Mouse (Mus musculus): ENCODE results near the gene Amz1. TPM values are rescaled to one million over a fixed set of nuclear protein-coding genes. Genes with fewer than 3 reads are reported as not detected.
A peak's percentile ranks its signal among the peaks of the same experiment; 100 is the strongest.

Gene Amz1
- polyA plus RNA-seq, 1 experiment from 2014 or later: 1.8 TPM

DNA sequence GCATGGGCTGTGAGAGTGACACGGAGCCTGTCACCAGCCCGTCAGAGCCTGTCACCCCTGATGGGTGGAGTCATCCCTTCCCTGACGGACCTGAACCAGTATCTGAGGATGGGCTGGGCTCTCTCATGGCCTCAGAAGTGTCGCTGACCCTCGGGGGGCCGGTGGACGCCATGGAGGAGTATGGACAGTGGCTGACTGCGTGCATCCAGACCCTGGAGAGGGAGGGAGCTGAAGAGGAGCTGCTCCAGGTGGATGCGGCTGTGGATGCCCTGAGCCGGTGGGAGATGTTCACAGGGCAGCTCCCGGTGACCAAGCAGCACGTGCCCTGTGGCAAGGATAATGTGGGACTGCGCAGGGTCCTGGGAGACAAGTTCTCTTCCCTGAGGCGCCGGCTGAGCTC is 28.1 kb downstream of the Amz1 start:
- ATAC-seq (ENCODE audit: low FRiP score): no peak
- Histone ChIP-seq H3K4me1 (peaks cover 10% of the 10 kb centered on the region), H3K9ac (no peak overlapping the region), H3K9me3 (replicated peaks) (0 out of 2 replicates have a peak, but pooled peaks cover 5% of the 10 kb centered on the region), H3K27me3 (no peaks in the 10 kb centered on the region), H3K4me2 (replicated peaks) (no peak overlapping the region), H3K27ac (no peak overlapping the region), H3K4me3 (no peak overlapping the region), H3K36me3 (peaks cover 5% of the 10 kb centered on the region; the same call in 1 of the 2 replicates)
- 93% methylated on average over 15 of the region's 15 CpGs for WGBS

DNA sequence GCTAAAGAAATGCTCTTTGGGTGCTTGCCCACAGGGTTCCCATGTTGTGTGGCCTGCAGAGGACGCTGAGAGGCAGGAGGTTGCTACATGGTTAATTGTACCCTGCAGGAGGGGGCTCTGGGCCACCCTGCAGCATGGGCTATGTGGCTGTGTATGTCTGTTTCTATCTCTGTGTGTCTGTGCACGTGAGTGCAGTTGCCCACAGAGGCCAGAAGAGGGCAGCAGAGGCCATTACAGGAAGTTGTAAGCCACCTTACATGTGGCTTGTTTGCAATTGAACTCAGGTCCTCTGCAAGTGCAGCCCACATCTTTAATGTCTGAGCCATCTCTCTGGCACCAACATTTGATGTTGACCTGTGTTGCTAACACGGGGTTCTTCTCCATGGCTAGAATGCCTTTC is 28.7 kb downstream of the Amz1 start:
- H3K9me3 ChIP-seq (replicated peaks): 0 out of 2 replicates have a peak, but pooled peaks cover 5% of the 10 kb centered on the region
- H3K27me3 ChIP-seq: no peaks in the 10 kb centered on the region
- H3K27ac ChIP-seq: no peak overlapping the region
- no peak overlapping the region for H3K9ac ChIP-seq
- no peak overlapping the region for H3K4me3 ChIP-seq
- 96% methylated on average over 3 of the region's 3 CpGs for WGBS
- H3K4me2 ChIP-seq (replicated peaks): no peak overlapping the region
- ATAC-seq (ENCODE audit: low FRiP score): no peak
- H3K36me3 ChIP-seq: peaks cover 9% of the 10 kb centered on the region; the same call in 1 of the 2 replicates
- peaks cover 10% of the 10 kb centered on the region for H3K4me1 ChIP-seq

DNA sequence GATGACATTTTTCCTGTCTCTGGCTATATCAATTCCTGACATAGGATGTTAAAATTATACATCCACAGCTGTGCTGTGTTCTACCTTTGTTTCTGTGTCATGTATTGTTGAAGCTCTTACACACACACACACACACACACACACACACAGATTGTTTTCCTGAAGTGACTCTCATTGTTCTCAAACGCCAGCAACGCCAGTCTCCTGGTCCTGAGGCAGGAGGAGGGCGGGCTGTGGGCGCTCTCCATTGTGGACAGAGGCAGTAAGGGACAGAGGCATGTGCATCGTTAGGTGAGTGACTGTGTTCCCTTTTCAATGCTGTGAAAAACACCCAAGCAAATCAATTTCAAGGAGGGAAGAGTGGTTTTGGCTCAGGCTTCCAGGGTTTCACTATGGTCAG is 29.3 kb downstream of the Amz1 start:
- H3K27me3 ChIP-seq: no peaks in the 10 kb centered on the region
- H3K4me3 ChIP-seq: no peak overlapping the region
- H3K36me3 ChIP-seq: peaks cover 13% of the 10 kb centered on the region; the same call in 1 of the 2 replicates
- 61% methylated on average over 5 of the region's 5 CpGs for WGBS
- 0 out of 2 replicates have a peak, but pooled peaks cover 5% of the 10 kb centered on the region for H3K9me3 ChIP-seq (replicated peaks)
- H3K4me1 ChIP-seq: peaks cover 10% of the 10 kb centered on the region
- no peak overlapping the region for H3K4me2 ChIP-seq (replicated peaks)
- no peak overlapping the region for H3K9ac ChIP-seq
- no peak for ATAC-seq (ENCODE audit: low FRiP score)
- no peak overlapping the region for H3K27ac ChIP-seq

DNA sequence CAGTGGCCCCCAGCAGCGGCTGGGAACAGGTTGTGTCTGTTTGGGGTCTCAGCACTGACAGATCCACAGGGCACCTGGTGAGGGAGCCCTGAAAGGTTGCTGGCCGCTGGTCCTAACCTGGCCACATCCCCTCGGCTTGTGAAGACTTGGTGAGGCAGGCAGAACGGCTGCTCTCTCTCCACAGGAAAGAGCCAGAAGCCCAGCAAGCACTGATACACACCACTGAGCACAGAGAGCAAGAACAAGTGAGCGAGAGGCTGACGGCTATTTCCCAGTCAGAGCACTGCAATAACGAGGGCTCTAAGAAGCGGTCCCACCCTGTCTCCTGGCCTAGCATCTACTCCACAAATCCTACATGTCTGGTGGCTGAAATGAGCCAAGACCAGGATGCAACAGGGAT is 34.9 kb downstream of the Amz1 start:
- peaks cover 51% of the 10 kb centered on the region for H3K36me3 ChIP-seq
- ATAC-seq (ENCODE audit: low FRiP score): no peak
- WGBS: 80% methylated on average over 8 of the region's 8 CpGs

DNA sequence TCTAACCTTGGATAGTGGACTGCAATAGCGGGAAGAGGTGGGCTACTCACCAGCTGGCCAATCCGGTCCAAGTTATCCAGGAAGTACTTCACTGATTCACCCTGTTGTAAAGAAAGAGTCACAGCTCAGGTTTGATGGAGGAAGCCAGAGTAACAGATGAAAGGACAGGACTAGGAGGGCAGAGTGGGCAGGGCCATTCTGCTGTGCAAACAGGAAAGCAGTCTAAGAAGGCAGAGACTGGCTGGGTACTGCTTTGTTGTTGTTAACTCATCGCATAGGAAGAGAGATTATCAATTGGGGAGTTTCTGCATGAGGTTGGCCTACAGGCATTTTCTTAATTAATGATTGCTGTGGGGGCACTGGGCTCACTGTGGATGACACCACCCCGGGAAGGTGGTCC is 38.6 kb downstream of the Amz1 start:
- Histone ChIP-seq H3K9me3 (replicated peaks) (no peaks in the 10 kb centered on the region), H3K4me2 (replicated peaks) (no peak overlapping the region), H3K36me3 (peaks cover 46% of the 10 kb centered on the region), H3K27ac (no peak overlapping the region), H3K4me1 (peaks cover 4% of the 10 kb centered on the region), H3K4me3 (no peak overlapping the region), H3K27me3 (no peaks in the 10 kb centered on the region), H3K9ac (no peak overlapping the region)
- ATAC-seq (ENCODE audit: low FRiP score): no peak
- WGBS: 92% methylated on average over 4 of the region's 4 CpGs

More for the DNA sequence above, 34.9 kb downstream of the Amz1 start:
- H3K4me3 ChIP-seq: no peak overlapping the region
- no peaks in the 10 kb centered on the region; the same call in 1 of the 2 replicates for H3K4me1 ChIP-seq
- H3K4me2 ChIP-seq (replicated peaks): no peak overlapping the region
- no peak overlapping the region for H3K27ac ChIP-seq
- H3K9me3 ChIP-seq (replicated peaks): no peaks in the 10 kb centered on the region
- H3K9ac ChIP-seq: no peak overlapping the region
- no peaks in the 10 kb centered on the region for H3K27me3 ChIP-seq

DNA sequence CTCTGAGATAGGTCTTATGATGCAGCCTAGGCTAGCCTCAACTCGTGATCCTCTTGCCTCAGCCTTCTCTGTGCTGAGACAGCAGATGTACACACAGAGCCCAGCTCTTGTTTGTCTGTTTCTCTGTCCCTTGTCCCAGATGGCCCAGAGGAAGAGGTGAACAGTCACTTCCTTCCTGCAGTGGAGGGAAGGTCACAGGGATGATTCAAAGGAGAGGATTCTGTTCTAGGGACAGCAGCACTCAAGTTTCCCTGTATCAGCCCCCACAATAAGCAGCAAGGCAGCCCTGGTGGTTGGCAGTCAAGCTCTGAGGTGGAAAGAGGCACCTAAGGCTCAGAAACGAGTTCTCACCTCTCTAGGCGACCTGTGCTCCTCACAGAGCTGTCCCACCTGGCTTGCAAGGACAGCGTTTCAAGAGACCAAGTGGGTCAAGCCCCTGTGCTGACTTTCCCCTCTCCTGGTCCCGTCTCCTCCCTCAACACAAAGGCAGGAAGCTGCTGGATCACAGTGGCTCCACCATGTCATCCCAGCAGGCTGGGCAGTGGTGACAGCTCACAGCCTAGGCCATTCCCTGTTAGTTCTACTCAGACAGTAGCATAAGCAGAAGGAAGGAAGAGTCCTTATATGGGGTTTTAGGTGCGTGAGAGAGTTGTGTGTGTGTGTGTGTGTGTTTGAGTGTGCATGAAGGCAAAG is 41.1 kb downstream of the Amz1 start:
- Histone ChIP-seq H3K9me3 (replicated peaks) (no peaks in the 10 kb centered on the region), H3K36me3 (peaks cover 24% of the 10 kb centered on the region), H3K4me1 (peaks cover 28% of the 10 kb centered on the region), H3K27ac (no peak overlapping the region), H3K9ac (no peak overlapping the region), H3K4me2 (replicated peaks) (no peak overlapping the region), H3K4me3 (no peak overlapping the region), H3K27me3 (no peaks in the 10 kb centered on the region)
- no peak for ATAC-seq (ENCODE audit: low FRiP score)
- WGBS: 75% methylated on average over 6 of the region's 6 CpGs

DNA sequence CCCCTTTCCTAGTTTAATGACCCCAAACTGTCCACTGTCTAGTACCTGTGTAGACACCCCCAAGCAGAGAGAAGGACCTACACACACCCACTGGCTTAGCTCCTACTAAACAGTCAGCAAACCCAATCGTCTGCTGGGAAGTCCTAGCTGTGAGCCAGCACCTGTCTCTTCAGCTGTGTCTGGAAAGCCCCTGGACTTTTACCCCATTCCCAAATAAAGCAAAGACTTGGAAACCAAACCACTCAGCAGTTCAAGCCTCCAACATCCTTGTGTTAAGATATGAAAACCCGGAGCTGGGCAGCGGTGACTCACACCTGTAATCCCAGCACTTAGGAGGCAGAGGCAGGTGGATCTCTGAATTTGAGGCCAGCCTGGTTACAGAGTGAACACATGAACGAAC is 42.6 kb downstream of the Amz1 start:
- H3K4me1 ChIP-seq: peaks cover 34% of the 10 kb centered on the region
- no peak for ATAC-seq (ENCODE audit: low FRiP score)
- H3K27ac ChIP-seq: no peak overlapping the region

DNA sequence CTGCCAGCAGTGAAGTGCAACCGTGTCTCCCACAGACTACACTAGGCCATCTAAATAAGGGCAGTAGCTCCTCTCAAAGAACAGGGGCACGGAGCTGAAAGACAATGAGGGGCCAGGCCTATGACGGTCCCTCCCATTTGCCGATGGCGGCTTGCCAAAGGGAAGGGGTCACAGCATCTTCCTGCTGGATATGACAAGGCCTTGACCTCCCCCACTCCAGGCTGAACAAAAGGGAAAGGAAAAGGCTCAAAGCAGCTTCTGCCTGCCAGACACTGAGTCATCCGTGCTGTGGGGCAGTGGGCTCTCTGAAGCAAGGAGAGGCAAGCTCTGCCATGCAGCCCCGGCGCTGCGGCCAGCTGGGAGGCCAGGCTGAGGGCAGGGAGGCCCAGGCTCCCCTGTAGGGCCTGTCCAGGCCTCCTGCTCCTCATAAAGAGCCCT is 43.8 kb downstream of the Amz1 start:
- ATAC-seq (ENCODE audit: low FRiP score): peak; percentile 77
- Histone ChIP-seq H3K9ac (peak overlapping the region; percentile 49; the same call in 1 of the 2 replicates), H3K9me3 (replicated peaks) (no peaks in the 10 kb centered on the region), H3K4me2 (replicated peaks) (peak overlapping the region; percentile 17; the same call in 1 of the 2 replicates), H3K4me1 (peaks cover 42% of the 10 kb centered on the region), H3K27ac (peak overlapping the region; percentile 89), H3K4me3 (no peak overlapping the region), H3K27me3 (no peaks in the 10 kb centered on the region), H3K36me3 (0 out of 2 replicates have a peak, but pooled peaks cover 4% of the 10 kb centered on the region)
- 6% methylated on average over 9 of the region's 9 CpGs for whole genome bisulfite sequencing

More for the DNA sequence above, 42.6 kb downstream of the Amz1 start:
- Histone ChIP-seq H3K27me3 (no peaks in the 10 kb centered on the region), H3K9ac (no peak overlapping the region), H3K9me3 (replicated peaks) (no peaks in the 10 kb centered on the region), H3K4me3 (no peak overlapping the region), H3K4me2 (replicated peaks) (no peak overlapping the region), H3K36me3 (peaks cover 10% of the 10 kb centered on the region; the same call in 1 of the 2 replicates)
- WGBS: 91% methylated on average over 4 of the region's 4 CpGs

DNA sequence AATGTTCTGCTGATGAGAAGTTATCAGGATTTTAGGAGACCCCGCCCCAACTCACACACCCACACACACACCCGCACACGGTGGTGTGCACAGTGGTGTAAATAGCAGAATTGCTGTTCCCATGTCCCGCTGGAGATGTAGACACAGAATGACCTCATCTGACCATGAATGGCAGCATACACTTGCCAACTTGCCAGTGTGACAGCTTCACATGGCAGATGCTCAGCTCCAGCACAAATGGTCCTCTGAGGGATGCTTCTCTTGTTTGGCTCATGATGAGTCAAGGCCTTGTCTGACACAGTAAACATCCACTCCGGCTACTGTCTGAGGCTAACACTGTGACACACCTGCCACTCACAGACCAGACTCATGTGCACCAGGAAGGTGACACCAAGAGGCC is 44.4 kb downstream of the Amz1 start:
- ATAC-seq (ENCODE audit: low FRiP score): 0 out of 2 replicates have a peak, but pooled peaks have one; percentile 24
- H3K4me3 ChIP-seq: no peak overlapping the region
- 74% methylated on average over 5 of the region's 5 CpGs for WGBS
- no peaks in the 10 kb centered on the region for H3K27me3 ChIP-seq
- peaks cover 42% of the 10 kb centered on the region for H3K4me1 ChIP-seq
- 0 out of 2 replicates have a peak, but pooled peaks cover 4% of the 10 kb centered on the region for H3K36me3 ChIP-seq
- no peak overlapping the region for H3K9ac ChIP-seq
- no peak overlapping the region for H3K4me2 ChIP-seq (replicated peaks)
- peak overlapping the region; percentile 89 for H3K27ac ChIP-seq
- no peaks in the 10 kb centered on the region for H3K9me3 ChIP-seq (replicated peaks)

DNA sequence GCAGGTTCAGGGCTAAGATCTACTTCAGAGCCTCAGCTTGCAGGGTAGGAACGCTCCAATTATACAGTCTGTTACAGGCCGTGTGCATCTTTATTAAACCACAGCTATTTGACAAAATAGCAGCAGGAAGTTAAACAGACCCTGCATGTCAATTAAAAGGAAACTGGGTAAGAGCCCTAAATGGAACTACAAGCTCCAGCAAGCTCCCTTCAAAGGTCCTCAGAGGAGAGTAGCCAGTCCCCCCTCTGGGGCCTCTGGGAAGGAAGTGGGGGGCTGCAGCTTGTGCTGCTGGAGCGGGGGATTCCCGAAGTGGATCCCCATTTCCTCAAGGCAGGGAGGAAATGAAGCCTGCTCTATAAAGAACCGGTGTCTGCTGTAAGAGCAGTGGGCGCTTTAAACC is 47.7 kb downstream of the Amz1 start:
- Histone ChIP-seq H3K27me3 (no peaks in the 10 kb centered on the region), H3K4me2 (replicated peaks) (no peak overlapping the region), H3K4me3 (no peak overlapping the region), H3K9ac (0 out of 2 replicates have a peak overlapping the region, but pooled peaks have one; percentile 42), H3K9me3 (replicated peaks) (no peaks in the 10 kb centered on the region), H3K4me1 (peaks cover 42% of the 10 kb centered on the region), H3K27ac (peak overlapping the region; percentile 35), H3K36me3 (no peaks in the 10 kb centered on the region)
- 58% methylated on average over 6 of the region's 6 CpGs for WGBS
- ATAC-seq (ENCODE audit: low FRiP score): no peak

DNA sequence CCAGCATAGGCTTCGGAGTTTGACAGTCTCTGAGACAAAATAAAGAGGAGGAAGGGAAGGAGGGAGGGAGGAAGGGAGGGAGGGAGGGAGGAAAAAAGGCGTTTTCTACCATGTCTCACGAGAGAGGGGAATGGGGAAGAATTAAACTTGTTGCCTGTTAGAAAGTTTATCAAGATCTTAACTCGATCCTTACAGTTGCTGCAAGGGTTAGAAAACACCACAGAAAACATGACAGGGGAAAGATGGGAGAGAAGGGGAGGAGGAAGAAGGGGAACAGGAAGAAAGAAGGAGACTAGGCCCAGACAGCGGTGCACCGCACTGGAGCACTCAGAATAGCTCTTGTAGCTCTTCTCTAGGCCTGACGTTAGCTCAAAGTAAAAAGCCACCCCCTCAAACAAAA is 48.2 kb downstream of the Amz1 start:
- 72% methylated on average over 7 of the region's 7 CpGs for WGBS
- Histone ChIP-seq H3K4me3 (no peak overlapping the region), H3K9ac (no peak overlapping the region), H3K27me3 (no peaks in the 10 kb centered on the region), H3K4me2 (replicated peaks) (no peak overlapping the region), H3K9me3 (replicated peaks) (no peaks in the 10 kb centered on the region), H3K4me1 (peaks cover 41% of the 10 kb centered on the region), H3K27ac (peak overlapping the region; percentile 35; the same call in 1 of the 2 replicates), H3K36me3 (no peaks in the 10 kb centered on the region)
- ATAC-seq (ENCODE audit: low FRiP score): no peak

DNA sequence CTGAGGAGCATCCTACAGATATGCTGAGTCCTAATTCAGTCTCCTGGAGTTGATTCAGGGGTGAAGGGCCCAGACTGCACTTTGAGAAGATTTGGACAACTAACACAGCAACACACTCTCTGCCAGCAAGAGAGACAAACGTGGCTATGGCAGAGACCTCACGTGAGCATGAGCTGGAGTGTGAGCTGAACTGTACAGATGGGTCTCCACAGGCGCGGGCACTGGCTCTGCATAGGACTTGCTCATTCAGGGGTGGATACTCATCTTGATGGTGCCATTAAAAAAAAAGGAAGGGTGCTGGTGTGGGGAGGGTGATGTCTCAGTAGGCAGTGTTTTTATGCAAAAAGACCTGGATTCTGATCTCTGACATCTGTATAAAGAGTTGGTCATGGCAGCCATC is 51.2 kb downstream of the Amz1 start:
- H3K4me2 ChIP-seq (replicated peaks): no peak overlapping the region
- H3K9me3 ChIP-seq (replicated peaks): no peaks in the 10 kb centered on the region
- 0 out of 2 replicates have a peak, but pooled peaks cover 6% of the 10 kb centered on the region for H3K36me3 ChIP-seq
- H3K27ac ChIP-seq: no peak overlapping the region
- H3K27me3 ChIP-seq: no peaks in the 10 kb centered on the region
- ATAC-seq (ENCODE audit: low FRiP score): no peak
- WGBS: 92% methylated on average over 4 of the region's 4 CpGs
- H3K4me3 ChIP-seq: no peak overlapping the region
- no peak overlapping the region for H3K9ac ChIP-seq
- peaks cover 17% of the 10 kb centered on the region for H3K4me1 ChIP-seq

DNA sequence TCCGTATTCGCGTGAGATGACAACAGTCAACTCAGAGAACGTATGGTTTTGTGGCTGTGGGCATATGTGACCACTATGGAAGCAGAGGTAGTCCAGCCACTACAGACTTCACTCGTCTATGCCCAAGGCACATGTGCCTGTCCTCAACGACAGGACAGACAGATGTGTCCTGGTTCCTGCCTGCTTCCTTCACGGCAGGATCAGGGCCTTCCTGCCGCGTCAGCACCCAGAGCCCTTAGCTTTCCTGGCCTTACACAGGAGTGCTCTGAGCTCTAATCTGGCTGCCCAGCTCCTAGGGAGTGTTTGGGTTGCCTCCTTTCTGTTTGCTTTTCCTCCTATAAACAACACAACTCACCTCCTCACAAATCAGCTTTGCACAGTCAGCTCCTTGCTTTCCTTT is 53.0 kb downstream of the Amz1 start:
- Histone ChIP-seq H3K4me2 (replicated peaks) (no peak overlapping the region), H3K4me3 (no peak overlapping the region), H3K36me3 (peaks cover 20% of the 10 kb centered on the region; the same call in 1 of the 2 replicates), H3K4me1 (peaks cover 8% of the 10 kb centered on the region; the same call in 1 of the 2 replicates), H3K9ac (no peak overlapping the region), H3K27ac (no peak overlapping the region), H3K27me3 (no peaks in the 10 kb centered on the region), H3K9me3 (replicated peaks) (no peaks in the 10 kb centered on the region)
- ATAC-seq (ENCODE audit: low FRiP score): no peak
- 82% methylated on average over 9 of the region's 9 CpGs for WGBS
